Mouse (Mus musculus): ENCODE measurements at regions not wholly inside any gene's neighbourhood (a gene's known extent, or its start where the extent isn't known, plus 50 kb on each side); places are given as distances from the start of the nearest gene placed in this dataset.

DNA sequence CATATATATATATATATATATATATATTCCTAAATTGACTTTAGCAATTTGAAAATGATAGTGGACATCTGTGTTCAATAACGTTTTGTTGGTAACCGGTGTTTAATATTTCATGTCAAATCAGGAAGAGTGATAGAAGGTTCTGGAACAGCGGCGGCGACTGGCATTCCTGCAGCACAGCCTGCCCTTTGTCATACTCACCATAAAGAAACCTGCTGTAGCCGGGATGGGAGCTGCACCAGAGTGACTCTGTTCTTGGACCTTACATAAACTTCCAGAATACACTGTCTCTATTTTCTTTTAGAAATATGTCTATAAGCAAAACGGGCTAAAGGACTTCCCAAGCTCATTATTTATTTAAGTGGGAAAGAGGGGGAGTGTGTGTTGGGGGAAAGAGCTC is 731.5 kb downstream of the Egfem1 start:
- 42% methylated on average over 7 of the region's 7 CpGs for WGBS
- Histone ChIP-seq H3K4me3 (no peak overlapping the region), H3K4me2 (no peak overlapping the region), H3K36me3 (no peaks in the 10 kb centered on the region), H3K9me3 (replicated peaks) (no peaks in the 10 kb centered on the region), H3K4me1 (replicated peaks) (no peaks in the 10 kb centered on the region), H3K27me3 (0 out of 2 replicates have a peak, but pooled peaks cover 2% of the 10 kb centered on the region), H3K27ac (no peak overlapping the region), H3K9ac (no peak overlapping the region)
- no peak for ATAC-seq (replicated peaks; ENCODE audit: insufficient number of reproducible peaks, insufficient read depth, low FRiP score, low read depth)

- no peaks in the 10 kb centered on the region for H3K9me3 ChIP-seq (replicated peaks)
- H3K27me3 ChIP-seq, result 0 out of 2 replicates have a peak, but pooled peaks cover 2% of the 10 kb centered on the region
- H3K4me2 ChIP-seq, result peak overlapping the region; percentile 15; the same call in 1 of the 2 replicates
- no peak overlapping the region for H3K4me3 ChIP-seq
- H3K9ac ChIP-seq, result no peak overlapping the region
- WGBS, result 42% methylated on average over 14 of the region's 14 CpGs
- no peaks in the 10 kb centered on the region for H3K36me3 ChIP-seq
- no peak for ATAC-seq (replicated peaks; ENCODE audit: insufficient number of reproducible peaks, insufficient read depth, low FRiP score, low read depth)
- no peak overlapping the region for H3K27ac ChIP-seq
- no peaks in the 10 kb centered on the region for H3K4me1 ChIP-seq (replicated peaks)
These were observed 730.8 kb downstream of the Egfem1 start for GRCm38 (mm10) chr3:29812480-29813240.

DNA sequence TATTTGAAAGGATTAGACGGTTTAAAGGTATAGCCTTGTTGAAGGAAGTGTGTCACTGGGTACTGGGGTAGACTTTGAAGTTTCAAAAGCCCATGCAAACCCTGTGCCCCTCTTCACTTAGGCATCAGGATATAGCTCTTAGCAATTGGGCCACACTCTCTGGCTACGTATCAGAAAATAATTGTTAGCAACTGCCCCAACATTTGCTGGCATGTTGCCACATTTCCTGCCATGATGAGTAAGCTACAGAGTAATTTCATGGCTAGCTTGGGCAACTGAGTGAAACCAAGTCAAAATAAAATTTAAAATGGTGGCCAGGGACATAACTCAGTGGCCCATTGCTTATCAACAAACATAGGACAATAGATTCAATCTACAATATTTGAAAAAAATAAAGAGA is 724.2 kb downstream of the Egfem1 start:
- no peak overlapping the region for H3K27ac ChIP-seq
- no peaks in the 10 kb centered on the region for H3K9me3 ChIP-seq (replicated peaks)
- 72% methylated on average over 2 of the region's 2 CpGs for WGBS
- no peak overlapping the region for H3K9ac ChIP-seq
- H3K4me2 ChIP-seq, result no peak overlapping the region
- H3K4me1 ChIP-seq (replicated peaks), result no peaks in the 10 kb centered on the region
- no peaks in the 10 kb centered on the region for H3K27me3 ChIP-seq
- no peak for ATAC-seq (replicated peaks; ENCODE audit: insufficient number of reproducible peaks, insufficient read depth, low FRiP score, low read depth)
- H3K36me3 ChIP-seq, result no peaks in the 10 kb centered on the region
- H3K4me3 ChIP-seq, result no peak overlapping the region

DNA sequence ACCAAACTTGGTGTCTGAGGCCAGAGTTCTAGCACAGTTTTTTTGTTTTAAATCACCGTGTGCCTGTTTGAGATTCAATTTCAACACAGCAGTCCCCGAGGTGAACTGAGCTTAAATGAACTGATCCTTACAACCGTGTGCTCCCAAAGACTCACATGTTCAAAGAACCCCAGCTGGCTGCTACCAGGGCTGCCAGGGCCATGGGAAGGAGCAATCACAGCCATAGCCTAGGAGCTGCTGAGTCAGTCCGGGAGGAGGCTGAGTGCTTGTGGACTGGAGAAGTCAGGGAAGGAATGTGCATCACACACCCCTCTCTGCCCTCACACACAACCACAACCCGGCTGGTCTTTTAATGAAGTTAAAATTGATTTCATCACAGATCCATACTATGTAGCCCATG is 721.6 kb downstream of the Egfem1 start:
- Histone ChIP-seq H3K4me1 (replicated peaks) (no peaks in the 10 kb centered on the region), H3K4me2 (no peak overlapping the region), H3K9ac (no peak overlapping the region), H3K9me3 (replicated peaks) (no peaks in the 10 kb centered on the region), H3K4me3 (no peak overlapping the region), H3K27me3 (no peaks in the 10 kb centered on the region), H3K36me3 (no peaks in the 10 kb centered on the region), H3K27ac (no peak overlapping the region)
- ATAC-seq (replicated peaks; ENCODE audit: insufficient number of reproducible peaks, insufficient read depth, low FRiP score, low read depth), result no peak
- WGBS, result 51% methylated on average over 5 of the region's 5 CpGs

DNA sequence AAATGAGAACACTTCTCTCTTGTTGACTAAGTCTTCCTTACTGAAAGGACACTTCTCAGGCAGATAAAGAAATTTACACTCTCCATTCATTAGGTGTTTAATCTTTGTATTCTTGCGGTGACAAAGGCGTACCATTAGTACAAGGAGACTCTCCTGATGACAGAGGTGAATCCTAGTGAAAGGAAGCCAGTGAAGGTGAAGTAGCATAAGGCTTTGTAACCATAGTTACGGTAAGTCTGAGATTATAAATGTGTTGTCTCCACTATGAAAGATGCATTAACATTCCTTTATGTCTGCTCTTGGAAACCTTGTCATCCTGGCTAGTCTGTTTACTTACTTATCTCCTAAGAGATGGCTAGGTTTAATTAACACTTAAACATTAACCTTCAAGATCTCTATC is 719.3 kb downstream of the Egfem1 start:
- WGBS, result 69% methylated on average over 3 of the region's 3 CpGs
- Histone ChIP-seq H3K27me3 (no peaks in the 10 kb centered on the region), H3K27ac (no peak overlapping the region), H3K9ac (no peak overlapping the region), H3K36me3 (no peaks in the 10 kb centered on the region), H3K4me3 (no peak overlapping the region), H3K4me2 (no peak overlapping the region), H3K9me3 (replicated peaks) (no peaks in the 10 kb centered on the region), H3K4me1 (replicated peaks) (no peaks in the 10 kb centered on the region)
- no peak for ATAC-seq (replicated peaks; ENCODE audit: insufficient number of reproducible peaks, insufficient read depth, low FRiP score, low read depth)

DNA sequence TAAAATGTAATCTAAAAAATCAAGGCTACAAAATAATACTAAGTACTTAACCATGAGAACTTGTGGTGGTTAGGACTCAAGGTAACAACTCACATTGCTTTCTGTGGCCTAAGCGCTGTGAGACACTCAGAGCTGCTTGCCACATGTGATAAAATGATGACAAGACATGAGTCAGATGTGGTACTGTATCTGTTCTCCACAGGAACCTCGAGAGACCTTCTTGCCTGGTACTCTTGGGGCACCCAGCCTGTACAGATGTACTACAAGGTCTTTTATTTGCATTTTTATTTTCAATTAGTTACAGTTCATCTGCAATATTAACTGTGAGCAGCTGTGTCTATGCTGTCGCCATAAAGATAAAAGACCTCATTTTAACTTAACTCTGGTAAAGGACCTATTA is 692.5 kb downstream of the Egfem1 start:
- Histone ChIP-seq H3K4me3 (no peak overlapping the region), H3K4me2 (no peak overlapping the region), H3K27me3 (no peaks in the 10 kb centered on the region), H3K36me3 (no peaks in the 10 kb centered on the region), H3K9me3 (replicated peaks) (no peaks in the 10 kb centered on the region), H3K9ac (no peak overlapping the region), H3K27ac (no peak overlapping the region), H3K4me1 (replicated peaks) (no peaks in the 10 kb centered on the region)
- WGBS, result 70% methylated on average over 3 of the region's 3 CpGs
- no peak for ATAC-seq (replicated peaks; ENCODE audit: insufficient number of reproducible peaks, insufficient read depth, low FRiP score, low read depth)

GRCm38 (mm10) chr3:29771194-29771593 is 689.4 kb downstream of the Egfem1 start:
- 75% methylated on average over 1 of the region's 1 CpGs for WGBS
- Histone ChIP-seq H3K27ac (no peak overlapping the region), H3K4me1 (replicated peaks) (no peaks in the 10 kb centered on the region), H3K9ac (no peak overlapping the region), H3K4me3 (no peak overlapping the region), H3K9me3 (replicated peaks) (no peaks in the 10 kb centered on the region), H3K27me3 (no peaks in the 10 kb centered on the region), H3K36me3 (no peaks in the 10 kb centered on the region), H3K4me2 (no peak overlapping the region)
- ATAC-seq (replicated peaks; ENCODE audit: insufficient number of reproducible peaks, insufficient read depth, low FRiP score, low read depth), result no peak

GRCm38 (mm10) chr3:29768592-29768991 is 686.8 kb downstream of the Egfem1 start:
- 68% methylated on average over 5 of the region's 5 CpGs for WGBS
- Histone ChIP-seq H3K4me2 (no peak overlapping the region), H3K9me3 (replicated peaks) (no peaks in the 10 kb centered on the region), H3K4me1 (replicated peaks) (no peaks in the 10 kb centered on the region), H3K27me3 (no peaks in the 10 kb centered on the region), H3K27ac (no peak overlapping the region), H3K4me3 (no peak overlapping the region), H3K9ac (no peak overlapping the region), H3K36me3 (no peaks in the 10 kb centered on the region)
- no peak for ATAC-seq (replicated peaks; ENCODE audit: insufficient number of reproducible peaks, insufficient read depth, low FRiP score, low read depth)

DNA sequence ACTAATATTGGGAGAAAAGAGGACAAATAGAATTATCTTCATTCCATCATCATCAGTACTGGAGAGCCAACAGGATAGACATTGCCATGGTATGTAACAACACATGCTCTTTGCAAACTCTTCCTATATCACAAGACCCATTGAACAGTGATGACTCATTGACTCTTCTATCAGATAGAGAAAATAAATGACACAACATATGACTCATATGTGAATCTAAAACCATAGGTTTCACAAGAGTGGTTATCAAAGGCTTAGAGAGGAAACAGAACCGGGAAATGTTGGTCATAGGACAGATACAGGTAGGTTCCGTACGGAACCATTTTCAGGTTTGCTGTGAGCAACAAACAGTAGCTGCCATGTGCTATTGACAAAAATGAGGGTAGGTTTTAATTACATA is 682.2 kb downstream of the Egfem1 start:
- no peaks in the 10 kb centered on the region for H3K4me1 ChIP-seq (replicated peaks)
- no peak overlapping the region for H3K4me2 ChIP-seq
- H3K27me3 ChIP-seq, result no peaks in the 10 kb centered on the region
- no peak overlapping the region for H3K4me3 ChIP-seq
- H3K9me3 ChIP-seq (replicated peaks), result no peaks in the 10 kb centered on the region
- ATAC-seq (replicated peaks; ENCODE audit: insufficient number of reproducible peaks, insufficient read depth, low FRiP score, low read depth), result no peak
- no peak overlapping the region for H3K9ac ChIP-seq
- H3K27ac ChIP-seq, result no peak overlapping the region
- 82% methylated on average over 3 of the region's 3 CpGs for WGBS
- H3K36me3 ChIP-seq, result no peaks in the 10 kb centered on the region

GRCm38 (mm10) chr3:29757821-29758494 is 676.1 kb downstream of the Egfem1 start:
- no peak overlapping the region for H3K27ac ChIP-seq
- WGBS, result 43% methylated on average over 8 of the region's 8 CpGs

More at GRCm38 (mm10) chr3:29757821-29758494, 676.1 kb downstream of the Egfem1 start:
- H3K4me1 ChIP-seq (replicated peaks), result no peaks in the 10 kb centered on the region
- no peak overlapping the region for H3K4me2 ChIP-seq
- no peaks in the 10 kb centered on the region for H3K27me3 ChIP-seq
- H3K4me3 ChIP-seq, result no peak overlapping the region
- H3K9me3 ChIP-seq (replicated peaks), result no peaks in the 10 kb centered on the region
- H3K36me3 ChIP-seq, result no peaks in the 10 kb centered on the region
- ATAC-seq (replicated peaks; ENCODE audit: insufficient number of reproducible peaks, insufficient read depth, low FRiP score, low read depth), result no peak
- no peak overlapping the region for H3K9ac ChIP-seq

All from heart, embryonic 15.5 days (tissue).